Mouse (Mus musculus) erythroblast, embryonic 14.5 days (primary cell): ENCODE measurements around the gene Bcat1. TPM values are rescaled to one million over a fixed set of nuclear protein-coding genes. Genes with fewer than 3 reads are reported as not detected.

Experiments
- H3K27me3 ChIP-seq: 2 replicates; pipeline ENCODE4 v1.6.1; 2012; ENCODE audit warnings: inconsistent platforms; ENCODE audit not compliant: control insufficient read depth
- H3K36me3 ChIP-seq: 2 replicates; pipeline ENCODE4 v1.6.1; 2012; ENCODE audit warnings: mild to moderate bottlenecking, inconsistent platforms; ENCODE audit not compliant: control insufficient read depth
- H3K4me1 ChIP-seq: 2 replicates; pipeline ENCODE4 v1.6.1; 2012; ENCODE audit warnings: inconsistent platforms; ENCODE audit not compliant: control insufficient read depth
- H3K4me3 ChIP-seq: replicated peaks from 2 replicates; pipeline ENCODE3; 2012; ENCODE audit warnings: moderate library complexity, mild to moderate bottlenecking, inconsistent platforms
- H3K9me3 ChIP-seq: 2 replicates; pipeline ENCODE4 v1.6.1; 2012; ENCODE audit warnings: low read length, inconsistent platforms, mixed read lengths; ENCODE audit not compliant: control insufficient read depth
- GATA1 ChIP-seq: IDR thresholded peaks from 2 replicates; pipeline ENCODE4 v1.6.1; 2012; ENCODE audit warnings: low read length, inconsistent platforms, mixed read lengths
- TAL1 ChIP-seq: IDR thresholded peaks from 3 replicates; pipeline ENCODE4 v1.6.1; 2012; ENCODE audit warnings: low read length, inconsistent platforms, mixed read lengths
- polyA plus RNA-seq: library from polyadenylated mRNA; stranded (reverse); fragments of >175 nt; gene quantifications from 2 replicates; pipeline ENCODE4 v1.2.3, GENCODE M21; 2012

Bcat1 gene
- polyA plus RNA-seq, 1 experiment = not detected

DNA sequence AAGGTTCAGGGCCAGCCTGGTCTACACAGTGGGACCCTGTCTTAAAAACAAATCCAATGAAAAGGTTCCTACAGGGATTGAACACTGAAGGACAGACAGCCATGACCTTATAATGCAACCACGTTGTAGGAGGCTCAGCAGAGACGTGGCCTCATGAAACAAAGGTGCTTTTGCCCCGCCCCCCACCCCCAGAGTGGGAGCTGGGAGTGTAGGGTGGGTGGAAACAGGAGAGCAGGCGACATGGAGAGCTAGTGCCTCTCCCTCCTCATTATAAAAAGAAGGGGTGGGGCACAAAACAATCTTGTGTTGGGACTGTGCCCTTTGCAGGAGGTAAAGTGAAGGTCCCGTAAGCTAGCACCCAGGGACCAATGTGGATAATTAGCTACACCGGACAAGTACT, 74.5 kb downstream of the Bcat1 start:
- no peaks in the 10 kb centered on the region for H3K4me1 ChIP-seq
- TF ChIP-seq GATA1 = no peak
- no peak for TF ChIP-seq TAL1
- no peak overlapping the region for H3K4me3 ChIP-seq
- no peaks in the 10 kb centered on the region for H3K9me3 ChIP-seq
- no peaks in the 10 kb centered on the region for H3K27me3 ChIP-seq
- no peaks in the 10 kb centered on the region for H3K36me3 ChIP-seq

GRCm38 (mm10) chr6:144997229-144997628, 78.8 kb downstream of the Bcat1 start:
- TF ChIP-seq GATA1 = no peak
- no peak for TF ChIP-seq TAL1
- H3K27me3 ChIP-seq = no peaks in the 10 kb centered on the region
- no peaks in the 10 kb centered on the region for H3K9me3 ChIP-seq

DNA sequence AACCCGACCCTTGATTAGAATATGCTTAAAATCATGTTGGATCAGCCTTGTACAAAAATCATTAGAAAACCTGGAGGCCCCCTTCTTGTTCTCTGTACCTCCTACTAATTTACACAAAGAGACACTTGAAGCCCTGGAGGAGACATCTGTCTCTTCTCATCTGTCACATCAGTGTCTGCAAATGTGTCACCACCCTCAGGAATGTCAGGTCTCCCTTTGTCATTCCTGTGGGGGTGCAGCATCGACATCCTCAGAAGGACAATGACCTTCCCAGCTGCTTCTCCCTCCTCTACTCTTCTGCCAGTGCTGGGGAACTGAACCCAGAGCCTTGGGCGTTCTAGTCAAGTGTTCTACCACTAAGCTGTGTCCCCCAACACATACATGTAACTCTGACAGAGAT, 83.9 kb downstream of the Bcat1 start:
- TF ChIP-seq GATA1 (no peak), TAL1 (no peak)
- Histone ChIP-seq H3K9me3 (no peaks in the 10 kb centered on the region), H3K4me3 (no peak overlapping the region), H3K4me1 (no peaks in the 10 kb centered on the region), H3K36me3 (no peaks in the 10 kb centered on the region), H3K27me3 (no peaks in the 10 kb centered on the region)

More at GRCm38 (mm10) chr6:144997229-144997628, 78.8 kb downstream of the Bcat1 start:
- Histone ChIP-seq H3K4me3 (no peak overlapping the region), H3K4me1 (no peaks in the 10 kb centered on the region), H3K36me3 (no peaks in the 10 kb centered on the region)

DNA sequence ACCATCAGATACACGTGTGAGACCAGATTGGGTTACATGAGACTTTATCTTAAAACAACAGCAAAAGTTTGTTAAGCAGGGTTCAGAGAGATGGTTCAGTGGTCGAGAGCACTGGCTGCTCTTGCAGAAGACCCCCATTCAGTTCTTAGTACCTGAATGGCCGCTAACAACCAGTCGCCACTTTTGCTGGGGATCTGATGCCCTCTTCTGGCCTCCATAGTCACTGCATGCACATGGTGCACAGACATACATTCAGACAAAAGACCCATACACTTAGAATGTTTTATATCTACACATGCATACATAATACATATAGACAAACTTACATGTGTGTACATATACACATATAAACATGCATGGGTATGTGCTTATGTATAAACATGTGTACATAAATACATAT, 86.8 kb downstream of the Bcat1 start:
- Histone ChIP-seq H3K9me3 (no peaks in the 10 kb centered on the region), H3K27me3 (no peaks in the 10 kb centered on the region), H3K4me1 (no peaks in the 10 kb centered on the region), H3K36me3 (no peaks in the 10 kb centered on the region), H3K4me3 (no peak overlapping the region)
- TF ChIP-seq GATA1 = no peak
- TF ChIP-seq TAL1 = no peak

GRCm38 (mm10) chr6:144987676-144988075, 88.3 kb downstream of the Bcat1 start:
- Histone ChIP-seq H3K4me3 (no peak overlapping the region), H3K36me3 (no peaks in the 10 kb centered on the region), H3K27me3 (no peaks in the 10 kb centered on the region), H3K4me1 (no peaks in the 10 kb centered on the region), H3K9me3 (no peaks in the 10 kb centered on the region)
- no peak for TF ChIP-seq TAL1
- TF ChIP-seq GATA1 = no peak

DNA sequence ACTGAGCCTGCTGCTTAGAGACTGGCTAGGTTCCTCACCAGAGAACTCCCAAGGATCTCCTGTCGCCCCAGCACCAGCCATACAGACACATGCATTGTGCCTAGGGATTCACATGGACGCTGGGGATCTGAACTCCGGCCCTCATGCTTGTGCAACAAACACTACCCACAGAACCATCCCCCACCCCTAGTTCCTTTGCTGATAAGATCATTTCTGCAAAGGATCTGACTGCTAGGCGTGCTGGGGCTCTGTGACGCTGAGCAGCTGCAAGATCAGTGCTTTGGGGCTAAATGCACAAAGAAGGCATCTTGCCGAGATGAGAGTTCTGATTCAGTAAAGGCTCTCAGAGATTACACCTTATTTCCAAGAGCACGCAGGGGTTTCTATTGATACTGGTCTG, 88.8 kb downstream of the Bcat1 start:
- no peaks in the 10 kb centered on the region for H3K4me1 ChIP-seq
- H3K9me3 ChIP-seq = no peaks in the 10 kb centered on the region
- H3K4me3 ChIP-seq = no peak overlapping the region
- no peaks in the 10 kb centered on the region for H3K36me3 ChIP-seq
- TF ChIP-seq GATA1 (no peak), TAL1 (no peak)
- no peaks in the 10 kb centered on the region for H3K27me3 ChIP-seq

DNA sequence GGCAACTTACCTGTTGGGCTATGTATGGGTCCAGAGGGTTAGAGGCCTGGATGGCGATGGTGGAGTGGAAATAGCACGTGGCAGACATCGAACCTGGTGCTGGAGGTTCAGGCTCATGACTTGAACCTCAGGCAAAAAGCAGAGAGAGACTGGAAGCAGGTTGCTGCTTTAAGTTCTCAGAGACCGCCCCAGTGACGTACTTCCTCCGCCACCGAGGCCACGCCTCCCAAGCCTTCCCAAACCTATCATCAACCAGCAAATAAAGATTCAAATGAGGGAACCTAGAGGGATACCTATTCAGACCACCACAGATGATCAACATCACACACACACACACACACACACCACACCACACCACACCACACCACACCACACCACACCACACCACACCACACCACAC, 91.8 kb downstream of the Bcat1 start:
- H3K4me1 ChIP-seq = no peaks in the 10 kb centered on the region
- TF ChIP-seq GATA1 = no peak
- TF ChIP-seq TAL1 = no peak
- H3K4me3 ChIP-seq = no peak overlapping the region
- H3K36me3 ChIP-seq = no peaks in the 10 kb centered on the region
- no peaks in the 10 kb centered on the region for H3K9me3 ChIP-seq
- no peaks in the 10 kb centered on the region for H3K27me3 ChIP-seq

- no peak overlapping the region for H3K4me3 ChIP-seq
- no peaks in the 10 kb centered on the region for H3K4me1 ChIP-seq
- no peaks in the 10 kb centered on the region for H3K27me3 ChIP-seq
- no peaks in the 10 kb centered on the region for H3K36me3 ChIP-seq
- H3K9me3 ChIP-seq = no peaks in the 10 kb centered on the region
- no peak for TF ChIP-seq TAL1
- TF ChIP-seq GATA1 = no peak
Observed at GRCm38 (mm10) chr6:144982093-144982492, 93.9 kb downstream of the Bcat1 start.

- TF ChIP-seq TAL1 = no peak
- TF ChIP-seq GATA1 = no peak
- H3K4me1 ChIP-seq = no peaks in the 10 kb centered on the region
- no peak overlapping the region for H3K4me3 ChIP-seq
- H3K9me3 ChIP-seq = no peaks in the 10 kb centered on the region
- no peaks in the 10 kb centered on the region for H3K27me3 ChIP-seq
- no peaks in the 10 kb centered on the region for H3K36me3 ChIP-seq
Observed at GRCm38 (mm10) chr6:144972351-144972750, 103.6 kb downstream of the Bcat1 start.

DNA sequence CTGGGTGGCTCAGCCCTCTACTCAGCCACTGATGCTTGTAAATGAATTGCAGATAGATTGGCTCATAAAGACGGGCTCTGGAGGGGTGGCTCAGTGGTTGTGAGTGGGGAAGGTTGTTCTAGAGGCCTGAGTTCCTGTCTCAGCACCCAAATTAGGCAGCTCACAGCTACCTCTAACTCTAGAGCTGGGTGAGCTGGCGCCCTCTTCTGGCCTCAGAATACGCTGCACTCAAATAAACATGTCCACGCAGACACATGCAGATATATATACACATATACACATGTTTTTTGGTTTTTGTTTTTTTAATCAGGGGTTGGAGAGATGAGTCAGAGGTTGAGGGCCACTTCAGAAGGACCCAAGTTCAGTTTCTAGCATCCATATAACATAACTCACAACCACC, 105.1 kb downstream of the Bcat1 start:
- Histone ChIP-seq H3K9me3 (no peaks in the 10 kb centered on the region), H3K4me3 (no peak overlapping the region), H3K36me3 (no peaks in the 10 kb centered on the region), H3K4me1 (no peaks in the 10 kb centered on the region), H3K27me3 (no peaks in the 10 kb centered on the region)
- TF ChIP-seq TAL1 = no peak
- TF ChIP-seq GATA1 = no peak
